Mouse (Mus musculus) macrophage (primary cell): ENCODE measurements around the gene Hsd11b2. TPM values are rescaled to one million over a fixed set of nuclear protein-coding genes. Genes with fewer than 3 reads are reported as not detected.

ENCODE experiments used
- H3K27ac ChIP-seq: fragments of 350-480 bp; formaldehyde crosslinking; 2 replicates; pipeline ENCODE4 v1.9.0; 2021
- H3K36me3 ChIP-seq: fragments of 350-480 bp; formaldehyde crosslinking; 2 replicates; pipeline ENCODE4 v1.9.0; 2021; ENCODE audit errors: inconsistent target
- H3K4me3 ChIP-seq: fragments of 350-480 bp; formaldehyde crosslinking; 2 replicates; pipeline ENCODE4 v1.9.0; 2021; ENCODE audit errors: inconsistent target
- H3K79me2 ChIP-seq: fragments of 350-480 bp; formaldehyde crosslinking; 2 replicates; pipeline ENCODE4 v1.9.0; 2021; ENCODE audit errors: inconsistent target
- WGBS: methylation state at CpG from one replicate; pipeline ENCODE4 v1.1.7; 2026; ENCODE audit warnings: inconsistent platforms; ENCODE audit not compliant: missing documents; 5-methylcytosine and 5-hydroxymethylcytosine counted together
- polyA plus RNA-seq: library from polyadenylated mRNA; stranded (reverse); fragments of 250-400 nt; gene quantifications from 3 replicates; pipeline ENCODE4 v1.2.4, GENCODE M21; 2018; ENCODE audit warnings: inconsistent platforms

Hsd11b2 gene
- polyA plus RNA-seq, 1 experiment from 2014 or later: not detected

DNA sequence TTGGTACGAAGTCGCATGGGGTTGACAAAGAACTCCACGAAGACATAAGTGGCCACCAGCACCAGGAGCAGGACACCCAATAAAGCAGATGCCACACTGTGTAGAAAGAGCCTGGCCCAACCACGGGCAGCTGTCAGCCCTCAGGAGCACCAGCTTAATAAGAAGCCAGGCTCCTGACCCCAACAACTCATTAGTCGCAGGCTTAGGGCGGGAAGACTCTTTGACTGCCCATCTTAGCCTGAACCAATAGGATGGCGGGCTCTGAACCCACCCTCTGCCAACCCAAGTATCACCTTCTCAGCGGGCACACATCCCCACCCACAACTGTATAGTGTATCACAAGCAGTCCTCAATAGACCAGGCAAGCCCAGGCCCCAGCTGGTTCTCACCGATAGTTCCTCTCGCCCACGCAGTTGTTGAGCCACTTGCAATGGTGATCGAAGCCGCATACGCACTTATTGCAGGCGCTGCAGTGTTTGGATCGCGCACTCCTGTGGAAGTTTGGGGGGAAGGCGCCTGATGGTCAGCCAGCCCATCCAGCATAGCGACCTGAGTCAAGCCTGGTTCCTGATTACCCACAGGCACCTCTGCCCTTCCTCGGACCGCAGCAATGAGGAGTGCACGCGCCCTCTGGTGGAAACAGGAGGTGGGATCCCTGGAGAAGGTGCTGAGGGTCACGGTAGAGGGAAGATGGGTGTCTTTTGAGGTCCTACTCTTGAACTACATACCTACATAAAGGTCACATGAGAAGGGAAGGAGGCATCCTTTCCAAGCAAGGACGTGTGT is 41.7 kb upstream of the Hsd11b2 start:
- no peaks in the 10 kb centered on the region for H3K79me2 ChIP-seq
- no peak overlapping the region for H3K27ac ChIP-seq
- no peaks in the 10 kb centered on the region for H3K36me3 ChIP-seq
- no peak overlapping the region for H3K4me3 ChIP-seq
- WGBS: 64% methylated on average over 25 of the region's 25 CpGs

DNA sequence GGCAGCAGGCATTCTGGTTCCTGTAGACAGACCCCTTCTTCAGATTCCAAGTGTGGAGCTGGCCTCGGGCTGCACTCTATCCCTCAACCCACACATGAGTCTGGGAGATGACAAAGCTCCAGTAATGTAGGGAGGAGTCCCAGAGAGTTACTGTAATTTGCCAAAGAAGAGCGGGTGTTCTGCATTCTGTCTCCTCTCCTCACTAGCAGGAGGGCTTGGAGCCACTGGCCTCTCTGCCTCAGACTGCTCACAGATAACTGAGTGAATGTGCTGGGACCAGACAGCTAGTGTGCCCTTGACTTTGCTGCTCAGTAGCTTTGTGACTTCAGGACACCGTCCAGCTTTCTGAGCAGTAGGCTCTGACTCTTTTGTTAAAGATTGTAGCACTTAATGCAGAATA is 40.8 kb upstream of the Hsd11b2 start:
- H3K36me3 ChIP-seq: no peaks in the 10 kb centered on the region
- no peak overlapping the region for H3K27ac ChIP-seq
- no peaks in the 10 kb centered on the region for H3K79me2 ChIP-seq
- WGBS: 92% methylated on average over 3 of the region's 3 CpGs
- no peak overlapping the region for H3K4me3 ChIP-seq

DNA sequence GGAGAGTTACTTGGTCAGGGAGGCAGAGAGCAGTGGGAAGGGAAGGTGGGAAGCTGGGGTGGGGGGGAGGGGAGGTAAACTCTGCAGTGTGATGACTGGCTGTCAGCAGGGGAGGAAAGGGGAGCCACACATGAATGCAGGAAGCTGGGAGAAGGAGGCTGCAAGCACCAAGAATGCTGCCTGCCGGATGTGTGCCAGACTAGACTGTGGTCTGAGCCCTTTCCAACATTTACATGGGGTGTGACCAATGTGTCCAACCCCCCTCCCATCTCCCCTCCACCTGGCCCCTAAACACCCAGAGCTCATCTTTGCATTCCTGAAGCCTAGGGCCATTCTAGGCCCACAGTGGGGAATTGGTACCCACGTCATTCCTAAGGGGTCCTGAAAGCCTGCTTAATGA is 37.5 kb upstream of the Hsd11b2 start:
- no peaks in the 10 kb centered on the region for H3K36me3 ChIP-seq
- 100% methylated on average over 1 of the region's 2 CpGs for WGBS
- H3K4me3 ChIP-seq: no peak overlapping the region
- H3K79me2 ChIP-seq: no peaks in the 10 kb centered on the region
- no peak overlapping the region for H3K27ac ChIP-seq

DNA sequence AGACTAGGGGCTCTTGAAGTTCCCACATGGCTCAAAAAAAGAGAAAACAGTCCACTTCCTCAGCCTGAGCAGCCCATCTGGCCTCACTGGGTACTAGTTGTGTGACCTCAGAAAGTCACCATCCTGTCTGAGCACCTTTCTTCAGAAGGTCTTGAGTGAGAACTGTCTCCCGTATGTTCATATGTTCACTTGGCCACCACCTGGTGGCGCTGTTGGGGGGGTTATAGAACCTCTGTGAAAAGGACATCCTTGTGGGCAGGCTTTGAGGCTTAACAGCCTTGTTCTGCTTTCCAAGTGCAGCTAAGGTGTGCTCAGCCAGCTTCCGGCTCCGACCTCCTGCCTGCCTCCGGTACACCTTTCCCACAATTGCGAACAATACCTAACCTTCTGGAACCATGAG is 37.1 kb upstream of the Hsd11b2 start:
- Histone ChIP-seq H3K4me3 (no peak overlapping the region), H3K27ac (no peak overlapping the region), H3K36me3 (no peaks in the 10 kb centered on the region), H3K79me2 (no peaks in the 10 kb centered on the region)
- WGBS: 80% methylated on average over 6 of the region's 6 CpGs

DNA sequence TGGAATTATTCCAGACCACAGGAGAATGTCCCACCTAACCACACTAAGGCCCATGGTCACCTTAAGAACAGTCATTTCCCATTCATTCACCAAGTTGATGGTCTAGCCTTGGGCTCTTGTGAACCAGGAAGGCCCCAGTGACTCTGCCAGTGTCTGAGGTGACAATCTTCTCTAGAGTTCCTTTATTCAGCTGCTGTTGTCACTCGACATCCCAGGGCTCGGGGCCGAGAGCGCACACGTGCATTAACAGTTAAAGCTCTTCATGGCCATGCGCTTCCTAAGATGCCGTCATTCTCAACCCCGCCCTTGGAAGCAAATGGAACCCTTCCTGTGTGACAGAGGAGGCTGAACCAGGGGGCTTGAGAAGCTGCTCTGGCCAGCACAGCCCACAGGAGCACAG is 36.4 kb upstream of the Hsd11b2 start:
- no peak overlapping the region for H3K27ac ChIP-seq
- no peaks in the 10 kb centered on the region for H3K79me2 ChIP-seq
- no peaks in the 10 kb centered on the region for H3K36me3 ChIP-seq
- no peak overlapping the region for H3K4me3 ChIP-seq
- 94% methylated on average over 8 of the region's 8 CpGs for WGBS

DNA sequence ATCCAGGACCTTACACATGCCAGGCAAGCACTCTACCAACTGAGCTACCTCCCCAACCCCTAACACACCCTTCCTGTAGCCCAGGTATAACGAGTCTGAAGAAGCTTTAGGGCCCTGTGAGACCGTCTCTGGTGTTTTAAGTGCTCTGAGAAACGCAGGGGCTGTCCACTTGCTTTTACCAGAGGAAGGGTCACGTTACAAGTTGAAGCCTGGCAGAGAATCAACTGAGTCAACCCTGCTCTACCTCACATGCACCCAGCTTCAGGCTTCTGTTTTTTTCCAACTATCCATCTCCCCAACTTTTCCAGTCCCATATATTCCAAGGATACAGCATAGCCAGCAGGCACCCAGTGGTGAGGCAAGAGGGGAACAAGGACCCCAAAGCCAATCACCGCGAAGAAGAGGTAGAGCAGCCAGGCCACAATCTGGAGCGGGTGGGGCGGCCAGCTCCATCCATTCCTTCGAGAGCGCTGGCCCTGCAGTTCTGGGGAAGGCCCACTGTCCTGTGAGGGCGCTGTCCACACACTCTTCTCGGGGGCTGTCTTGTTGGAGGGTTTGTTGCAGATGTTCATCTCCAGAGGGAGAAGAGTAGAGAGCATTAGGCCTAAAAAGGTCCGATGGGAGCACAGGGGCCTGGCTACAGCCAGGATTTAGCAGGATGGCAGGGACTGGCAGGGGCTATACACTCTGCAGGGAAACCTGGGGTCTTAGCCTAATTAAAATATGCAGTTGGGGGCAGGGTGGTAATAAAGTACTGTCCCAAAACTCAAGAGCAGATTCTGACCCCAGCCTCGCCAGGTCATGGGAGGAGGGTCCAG is 35.1 kb upstream of the Hsd11b2 start:
- WGBS: 89% methylated on average over 14 of the region's 14 CpGs

DNA sequence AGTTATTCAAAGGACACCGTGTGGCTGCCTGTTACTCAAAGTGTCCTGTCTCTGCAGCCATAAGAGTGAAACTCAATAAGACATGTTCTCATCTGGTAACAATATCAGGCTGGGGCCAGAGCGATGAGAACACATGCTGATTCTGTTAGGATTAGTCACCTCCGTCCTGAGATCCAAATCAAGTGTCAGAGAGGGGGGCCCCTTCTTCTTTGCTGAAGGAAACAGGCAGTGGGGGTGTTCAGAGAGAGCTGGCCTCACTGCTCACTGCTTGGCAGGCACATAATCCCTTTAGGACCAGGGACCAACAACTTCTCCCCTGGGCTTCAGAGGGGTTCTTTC is 34.6 kb upstream of the Hsd11b2 start:
- 98% methylated on average over 3 of the region's 3 CpGs for WGBS
- no peak overlapping the region for H3K27ac ChIP-seq

More for the DNA sequence above, 35.1 kb upstream of the Hsd11b2 start:
- Histone ChIP-seq H3K36me3 (no peaks in the 10 kb centered on the region), H3K4me3 (no peak overlapping the region), H3K79me2 (no peaks in the 10 kb centered on the region), H3K27ac (no peak overlapping the region)

DNA sequence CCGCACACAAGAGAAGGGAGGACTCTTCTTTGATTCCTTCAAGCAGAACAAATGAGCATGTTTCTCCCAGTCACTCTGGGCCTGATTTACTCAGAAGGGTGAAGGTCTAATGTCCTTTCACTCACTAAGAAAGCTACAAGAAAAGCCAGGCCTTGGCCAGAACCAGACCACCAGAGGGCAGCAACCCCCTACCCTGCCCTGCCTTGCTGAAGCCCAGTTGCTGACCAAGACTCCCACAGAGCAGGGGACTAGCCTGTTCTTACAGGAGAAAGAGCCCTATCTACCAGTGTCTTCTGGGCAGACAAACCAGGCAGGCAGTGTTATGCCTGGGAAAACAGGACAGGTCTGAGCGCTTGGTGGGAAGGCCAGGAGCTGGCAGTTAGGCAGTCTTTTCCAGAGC is 34.2 kb upstream of the Hsd11b2 start:
- Histone ChIP-seq H3K79me2 (no peaks in the 10 kb centered on the region), H3K27ac (no peak overlapping the region), H3K36me3 (no peaks in the 10 kb centered on the region), H3K4me3 (no peak overlapping the region)
- 95% methylated on average over 2 of the region's 2 CpGs for WGBS

More for the DNA sequence above, 34.6 kb upstream of the Hsd11b2 start:
- H3K79me2 ChIP-seq: no peaks in the 10 kb centered on the region
- no peak overlapping the region for H3K4me3 ChIP-seq
- H3K36me3 ChIP-seq: no peaks in the 10 kb centered on the region

DNA sequence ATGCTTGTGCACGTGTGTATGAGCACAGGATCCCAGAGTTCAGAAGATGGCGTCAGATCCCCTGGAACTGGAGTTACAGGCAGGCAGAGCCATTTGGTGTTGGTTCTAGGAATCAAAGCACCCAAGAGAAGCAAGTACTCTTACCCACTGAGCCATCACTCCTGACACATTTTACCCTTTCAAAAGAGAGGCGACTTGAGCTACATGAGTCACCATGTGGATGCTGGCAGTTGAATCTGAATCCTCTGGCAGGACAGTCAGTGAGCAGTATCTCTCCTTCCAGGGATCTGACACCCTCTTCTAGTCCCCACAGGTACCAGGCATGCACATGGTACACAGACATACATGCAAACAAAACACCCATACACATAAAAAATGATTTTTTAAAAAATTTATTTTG is 30.5 kb upstream of the Hsd11b2 start:
- Histone ChIP-seq H3K4me3 (no peak overlapping the region), H3K36me3 (no peaks in the 10 kb centered on the region), H3K27ac (no peak overlapping the region), H3K79me2 (no peaks in the 10 kb centered on the region)
- 87% methylated on average over 3 of the region's 3 CpGs for WGBS

DNA sequence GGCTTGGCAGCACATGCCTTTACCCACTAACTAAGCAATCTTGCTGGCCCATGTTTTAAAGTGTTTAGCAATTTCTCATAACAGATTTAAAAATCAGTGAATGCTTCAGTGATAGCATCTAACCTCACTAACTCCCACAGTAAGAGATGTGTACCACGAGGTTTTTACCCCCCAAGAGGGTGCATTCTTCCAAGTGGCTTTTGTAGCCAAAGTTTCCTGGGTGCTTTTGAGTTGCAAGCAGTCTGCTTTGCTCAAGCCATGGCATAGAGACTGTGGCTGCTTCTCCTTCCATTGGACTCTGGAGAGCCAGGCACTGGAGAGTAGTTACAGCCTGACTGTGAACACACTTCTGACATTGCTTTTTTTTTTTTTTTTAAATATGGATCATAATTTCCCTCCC is 29.3 kb upstream of the Hsd11b2 start:
- Histone ChIP-seq H3K79me2 (no peaks in the 10 kb centered on the region), H3K36me3 (no peaks in the 10 kb centered on the region), H3K4me3 (no peak overlapping the region), H3K27ac (no peak overlapping the region)
- WGBS: 67% methylated on average over 1 of the region's 1 CpGs

DNA sequence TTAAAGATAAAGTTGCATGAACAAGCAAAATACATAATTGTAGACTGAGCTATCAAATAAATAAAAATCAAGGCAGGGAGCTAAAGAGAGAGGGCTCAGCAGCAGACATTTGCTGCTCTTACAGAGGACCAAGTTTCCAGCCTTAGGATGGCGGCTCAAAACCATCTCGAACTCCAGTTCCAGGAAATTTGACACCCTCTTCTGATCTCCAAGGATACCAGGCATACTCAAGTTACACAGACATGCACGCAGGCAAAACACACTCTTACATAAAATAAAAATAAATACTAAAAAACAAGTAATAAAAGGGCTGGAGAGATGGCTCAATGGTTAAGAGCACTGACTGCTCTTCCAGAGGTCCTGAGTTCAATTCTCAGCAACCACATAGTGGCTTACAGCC is 25.1 kb upstream of the Hsd11b2 start:
- no peak overlapping the region for H3K4me3 ChIP-seq
- 97% methylated on average over 3 of the region's 3 CpGs for WGBS
- no peaks in the 10 kb centered on the region for H3K79me2 ChIP-seq
- no peak overlapping the region for H3K27ac ChIP-seq
- H3K36me3 ChIP-seq: no peaks in the 10 kb centered on the region

DNA sequence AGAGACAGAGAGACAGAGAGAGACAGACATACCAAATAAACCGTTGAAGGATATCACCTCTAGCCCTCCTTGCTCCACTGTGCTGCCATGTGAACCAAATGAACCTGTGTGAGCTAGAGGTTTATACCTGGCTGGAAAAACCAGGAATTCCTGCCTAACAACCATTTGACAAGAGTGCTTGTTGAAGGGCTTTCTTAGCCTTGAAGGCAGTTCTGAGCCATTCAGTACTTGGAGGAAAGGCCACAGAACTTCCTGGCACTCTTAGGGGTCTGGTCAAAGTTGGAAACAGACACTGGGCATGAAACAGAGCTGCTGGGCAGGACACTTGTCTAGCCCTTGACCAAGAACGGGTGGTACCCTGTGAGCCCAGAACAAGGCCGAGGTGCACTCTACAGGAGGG is 24.0 kb upstream of the Hsd11b2 start:
- no peak overlapping the region for H3K4me3 ChIP-seq
- no peaks in the 10 kb centered on the region for H3K36me3 ChIP-seq
- no peaks in the 10 kb centered on the region for H3K79me2 ChIP-seq
- 89% methylated on average over 3 of the region's 3 CpGs for WGBS
- H3K27ac ChIP-seq: no peak overlapping the region

DNA sequence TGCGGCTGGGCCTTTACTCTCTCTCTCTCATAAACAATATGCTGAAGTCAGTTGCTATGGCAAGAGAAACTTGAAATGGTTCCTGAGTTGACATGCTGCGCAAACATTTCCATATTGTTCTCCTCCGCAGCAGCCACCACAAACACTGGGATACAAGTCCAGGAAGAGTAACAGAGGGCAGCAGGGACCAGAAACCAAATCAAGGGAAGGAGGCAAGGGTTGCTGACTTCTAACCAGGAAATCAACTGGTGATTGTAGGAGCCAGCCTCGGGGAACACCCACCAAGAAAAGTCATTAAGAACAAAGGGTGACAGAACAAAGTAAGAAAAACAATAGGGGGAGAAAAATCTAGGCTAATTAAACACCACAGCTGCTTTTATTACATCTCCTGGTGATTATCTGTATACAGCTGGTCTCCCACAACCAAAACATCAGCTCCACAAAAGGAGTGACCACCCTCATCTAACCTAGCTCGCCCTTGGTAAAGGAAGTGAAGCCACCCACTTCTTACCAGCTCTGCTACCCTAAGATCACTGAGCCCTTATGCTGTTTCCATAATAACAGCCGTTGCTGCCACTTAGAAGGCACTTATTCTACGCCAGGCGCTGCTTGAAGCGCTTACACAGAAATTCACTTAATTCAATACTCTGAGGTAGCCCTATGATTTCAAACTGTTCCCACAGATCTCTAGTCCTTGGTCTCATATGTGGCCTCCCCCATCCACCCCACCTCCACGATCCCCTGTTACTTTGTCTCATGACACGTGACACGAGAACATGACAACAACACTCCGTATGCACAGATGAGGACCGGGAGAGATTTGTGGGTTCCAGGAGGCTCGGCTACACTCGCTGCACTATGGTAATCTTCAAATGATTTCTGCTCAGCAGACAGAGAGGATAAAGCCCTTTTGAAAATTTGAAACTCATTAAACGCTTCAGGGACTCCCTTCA is 22.9 kb upstream of the Hsd11b2 start:
- WGBS: 79% methylated on average over 17 of the region's 17 CpGs
- Histone ChIP-seq H3K36me3 (no peaks in the 10 kb centered on the region), H3K79me2 (no peaks in the 10 kb centered on the region), H3K27ac (no peak overlapping the region), H3K4me3 (peak overlapping the region; percentile 34; the same call in 1 of the 2 replicates)

DNA sequence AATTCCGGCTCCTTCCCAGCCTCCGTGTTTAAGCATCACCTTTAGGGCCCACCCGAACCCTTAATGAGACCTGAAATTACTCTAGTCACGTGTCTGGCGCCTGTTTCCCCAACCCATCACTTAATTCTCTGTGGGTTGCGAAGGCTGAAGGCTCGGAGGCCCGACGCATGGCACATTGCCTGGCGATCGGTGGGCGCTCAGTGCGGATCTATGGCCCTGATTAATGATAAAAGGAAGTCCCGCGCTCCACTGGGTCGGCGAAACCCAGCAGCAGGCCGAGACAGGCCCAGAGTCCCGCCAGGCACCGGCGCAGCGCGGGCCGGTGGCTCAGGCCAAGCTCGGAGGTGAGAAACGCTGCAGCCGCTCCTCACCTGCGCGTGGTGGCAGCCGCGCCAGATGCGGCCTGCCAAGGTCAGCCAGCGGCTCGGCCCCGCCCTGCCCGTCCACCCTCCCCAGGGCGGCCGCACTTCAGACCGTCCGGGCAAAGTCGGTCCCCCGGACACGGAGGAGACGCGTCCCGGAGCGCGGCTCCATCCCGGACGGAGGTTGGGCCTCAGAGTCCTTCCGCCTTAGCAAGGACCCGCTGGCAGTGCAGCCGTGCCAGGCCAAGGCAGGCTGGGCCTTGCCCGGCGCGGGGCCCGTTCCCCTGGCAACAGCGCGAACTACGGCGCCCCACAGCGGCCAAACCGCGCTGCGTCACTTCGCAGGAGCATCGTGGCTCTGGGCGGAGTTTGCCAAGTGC is 21.9 kb upstream of the Hsd11b2 start, which contains the start of gene Zdhhc1:
Gene Zdhhc1, minus strand, starts transcription at position 464 of the 742 bp plus-strand sequence.
- Histone ChIP-seq H3K36me3 (no peaks in the 10 kb centered on the region), H3K4me3 (peak within 1 kb of the TSS; percentile 34), H3K79me2 (no peaks in the 10 kb centered on the region), H3K27ac (no peak within 1 kb of the TSS)
- under 1% methylated on average over 46 of the region's 68 CpGs for WGBS
